Mouse (Mus musculus): ENCODE measurements around the gene Asb17.

DNA sequence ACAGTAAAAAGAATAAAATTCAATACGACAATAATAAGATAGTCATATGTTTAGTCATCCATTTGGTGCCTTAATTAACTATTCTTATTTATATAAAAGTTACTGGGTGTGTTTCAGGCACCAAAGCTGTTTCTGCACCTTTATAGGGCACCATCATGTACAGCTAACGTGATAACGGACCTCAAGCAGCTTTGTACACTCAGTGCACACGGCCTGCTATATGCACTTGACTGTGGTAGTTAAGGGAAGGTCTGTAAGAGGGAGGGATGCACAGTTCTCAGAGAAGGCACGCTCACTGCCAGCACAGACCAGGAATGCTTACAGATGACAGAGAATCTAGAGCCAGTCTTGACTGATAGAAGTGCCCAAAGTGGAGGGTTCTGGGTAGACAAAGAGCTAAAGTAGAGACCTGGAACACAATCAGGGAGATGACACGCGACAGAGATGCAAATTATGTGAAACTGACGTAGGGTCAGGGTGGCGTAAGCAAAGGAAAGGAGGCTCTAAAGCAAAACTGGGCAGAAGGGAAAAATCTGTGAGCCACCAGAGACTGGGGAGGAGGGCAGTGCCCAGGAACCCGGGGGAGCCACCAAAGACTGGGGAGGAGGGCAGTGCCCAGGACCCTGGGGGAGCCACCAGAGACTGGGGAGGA, 14.5 kb downstream of the Asb17 start:
- TF ChIP-seq POLR2A (IDR thresholded peaks at IDR 0.05; ENCODE audit: insufficient read depth, low read depth, low read length), result no peak
- no peak for TF ChIP-seq CTCF (IDR thresholded peaks at IDR 0.05)
- no peak for TF ChIP-seq EP300 (IDR thresholded peaks at IDR 0.05; ENCODE audit: insufficient read depth, low read depth, low read length)
